Mouse (Mus musculus) embryo, embryonic 10 days (tissue): ENCODE measurements at regions not wholly inside any gene's neighbourhood (a gene's known extent, or its start where the extent isn't known, plus 50 kb on each side); places are given as distances from the start of the nearest gene placed in this dataset.
A peak's percentile ranks its signal among the peaks of the same experiment; 100 is the strongest.

Experiments
- DNase-seq: peaks from one replicate; pipeline ENCODE4 v3.0.0-alpha.2; 2015; ENCODE audit warnings: low spot score

GRCm38 (mm10) chr4:87501791-87502190 is 271.5 kb upstream of the Slc24a2 start:
- DNase-seq: no peak

- no peak for DNase-seq
Observed at GRCm38 (mm10) chr4:87500441-87500840, 270.2 kb upstream of the Slc24a2 start.

- no peak for DNase-seq
Observed at GRCm38 (mm10) chr4:87487798-87488197, 257.5 kb upstream of the Slc24a2 start.

- no peak for DNase-seq
Observed at GRCm38 (mm10) chr4:87475537-87475936, 245.3 kb upstream of the Slc24a2 start.

- DNase-seq: no peak
Observed at GRCm38 (mm10) chr4:87473331-87474039, 243.2 kb upstream of the Slc24a2 start.

- no peak for DNase-seq
Observed at GRCm38 (mm10) chr4:87472787-87473186, 242.5 kb upstream of the Slc24a2 start.

GRCm38 (mm10) chr4:87471385-87471784 is 241.1 kb upstream of the Slc24a2 start:
- DNase-seq: no peak

- DNase-seq: no peak
Observed at GRCm38 (mm10) chr4:87467600-87467999, 237.3 kb upstream of the Slc24a2 start.

- DNase-seq: no peak
Observed at GRCm38 (mm10) chr4:87467018-87467417, 236.7 kb upstream of the Slc24a2 start.

GRCm38 (mm10) chr4:87461181-87461912 is 231.1 kb upstream of the Slc24a2 start:
- DNase-seq: no peak

GRCm38 (mm10) chr4:87455863-87456578 is 225.7 kb upstream of the Slc24a2 start:
- DNase-seq: no peak

GRCm38 (mm10) chr4:87452122-87452521 is 221.8 kb upstream of the Slc24a2 start:
- no peak for DNase-seq

- DNase-seq: peak; percentile 47
Observed at GRCm38 (mm10) chr4:87451251-87451650, 221.0 kb upstream of the Slc24a2 start.

GRCm38 (mm10) chr4:87448338-87448737 is 218.1 kb upstream of the Slc24a2 start:
- no peak for DNase-seq

GRCm38 (mm10) chr4:87446856-87447255 is 216.6 kb upstream of the Slc24a2 start:
- DNase-seq: no peak

GRCm38 (mm10) chr4:87434136-87434535 is 203.9 kb upstream of the Slc24a2 start:
- no peak for DNase-seq

GRCm38 (mm10) chr4:87428374-87428773 is 198.1 kb upstream of the Slc24a2 start:
- DNase-seq: no peak

GRCm38 (mm10) chr4:87424066-87424465 is 193.8 kb upstream of the Slc24a2 start:
- DNase-seq: no peak

- peak; percentile 31 for DNase-seq
Observed at GRCm38 (mm10) chr4:87422588-87422987, 192.3 kb upstream of the Slc24a2 start.

- DNase-seq: no peak
Observed at GRCm38 (mm10) chr4:87403354-87403753, 173.1 kb upstream of the Slc24a2 start.

GRCm38 (mm10) chr4:87402173-87402556 is 171.9 kb upstream of the Slc24a2 start:
- no peak for DNase-seq

GRCm38 (mm10) chr4:87401316-87402172 is 171.3 kb upstream of the Slc24a2 start:
- DNase-seq: no peak
